Mouse (Mus musculus) neutrophil, adult 83 days (primary cell): Measurements from ENCODE around the gene Cntnap3. TPM values are rescaled to one million over a fixed set of nuclear protein-coding genes. Genes with fewer than 3 reads are reported as not detected.

Source experiments
- total RNA-seq, 2 experiments: library from RNA; stranded (reverse); gene quantifications; one replicate each; pipeline ENCODE4 v1.2.4; 2023

The Cntnap3 gene
- total RNA-seq = not detected

DNA sequence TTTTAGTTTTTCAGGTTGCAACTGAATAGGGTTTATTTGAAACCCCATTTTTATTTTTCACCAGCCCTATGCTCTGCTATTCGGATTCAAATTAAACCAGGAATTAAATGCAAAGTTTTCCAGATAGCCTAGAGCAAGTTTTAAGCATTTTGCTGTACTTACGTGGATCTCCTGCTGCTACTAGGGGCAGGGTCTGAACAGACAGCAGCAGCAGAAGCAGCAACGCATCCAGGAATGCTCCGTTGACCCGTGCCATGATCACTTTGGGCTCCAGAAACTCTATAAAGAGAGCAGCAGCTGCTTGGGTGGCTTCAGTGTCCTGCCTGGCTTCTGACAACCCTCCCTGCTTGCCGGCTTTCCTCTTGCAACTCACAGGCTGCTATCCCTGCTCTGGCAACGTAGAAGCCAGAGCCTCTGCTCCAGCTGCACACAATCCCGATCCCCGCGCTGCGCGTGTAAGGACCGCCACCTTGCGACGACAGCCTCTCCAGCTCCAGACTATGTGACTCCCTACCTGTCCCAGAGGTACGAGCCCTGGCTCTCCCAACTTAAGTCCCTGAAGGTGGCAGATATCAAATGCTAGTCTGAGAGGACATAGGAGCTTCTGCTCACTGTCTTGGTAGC, at the start of gene Cntnap3:
Gene Cntnap3, minus strand, starts transcription at position 371 of the 624 bp plus-strand sequence.

DNA sequence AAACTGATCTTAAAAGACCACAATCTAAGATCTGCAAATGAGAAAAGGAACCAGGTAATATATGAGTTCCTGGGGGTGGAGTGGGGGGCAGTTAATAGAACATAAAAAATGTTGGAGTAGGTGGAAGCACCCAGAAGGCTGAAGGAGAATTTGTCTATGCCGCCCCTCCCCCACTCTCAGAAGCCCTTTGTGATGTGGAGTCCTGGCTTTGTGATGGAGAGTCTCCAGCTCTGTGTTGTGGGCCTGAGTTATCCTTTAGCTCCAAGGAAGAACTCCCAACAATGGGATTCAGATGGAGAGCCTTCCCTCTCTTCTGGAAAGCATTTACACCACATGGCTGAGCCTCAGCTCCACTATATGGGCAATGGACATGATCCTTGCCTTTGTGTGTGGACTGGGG, 13.4 kb upstream of the Cntnap3 start, which contains the start of gene Spata31:
Gene Spata31, plus strand, starts transcription at position 216 of the 400 bp plus-strand sequence.

Other genes starting within 250 kb of the Cntnap3 start
- gene Spata31, start 13.5 kb upstream of the Cntnap3 start, total RNA-seq = not detected
- gene Spata31d1c, start 129.1 kb upstream of the Cntnap3 start, total RNA-seq = not detected
- gene Prss47, start 148.8 kb upstream of the Cntnap3 start, total RNA-seq = under 1 TPM in 1 of 2 experiments, not detected in 1; 0.44 TPM
- gene Mfsd14b, start 209.0 kb upstream of the Cntnap3 start, total RNA-seq = 100 to 1,000 TPM; 173 to 177 TPM
- gene Olfr465-ps1, start 234.1 kb upstream of the Cntnap3 start, total RNA-seq = not detected
- not detected for gene Olfr466, start 246.3 kb upstream of the Cntnap3 start, total RNA-seq